In the genomic region with DNA sequence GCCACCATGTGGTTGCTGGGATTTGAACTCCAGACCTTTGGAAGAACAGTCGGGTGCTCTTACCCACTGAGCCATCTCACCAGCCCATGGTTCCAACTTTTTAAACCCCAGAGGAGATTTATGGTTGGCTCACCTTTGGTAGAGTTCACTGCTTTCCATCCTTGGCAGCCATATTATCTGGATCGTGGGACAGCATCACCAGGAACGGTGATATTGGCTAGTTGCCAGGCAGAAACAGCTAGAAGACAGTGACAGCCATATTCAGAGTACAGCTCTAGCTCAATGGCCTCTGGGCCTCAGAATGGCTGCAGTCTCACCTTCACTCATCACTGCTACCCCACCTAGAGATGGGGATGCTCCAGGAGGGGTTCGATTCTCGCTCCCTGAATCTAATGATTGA, we compare ENCODE assay signal across 26 mouse cellular contexts.
"Had no signal": no experiment of that assay in that cellular context is flagged by ENCODE, and none has a peak within 500 bp of the region (broad histone marks: within the 10 kb centered on the region; RNA-seq: fewer than 3 reads in every experiment).

No protein-coding gene starts in this region.

- H3K9ac ChIP-seq: heart, embryonic 13.5 days; heart, embryonic 15.5 days; hindbrain, embryonic 12.5 days; hindbrain, embryonic 14.5 days; intestine, embryonic 15.5 days; limb, embryonic 13.5 days; limb, embryonic 15.5 days; liver, embryonic 12.5 days had no signal

- ATAC-seq: hindbrain, embryonic 16.5 days; intestine, embryonic 15.5 days; intestine, postnatal 0 days had no signal

- H3K27ac ChIP-seq: gastrocnemius, adult 2 months; heart, adult 2 months; heart, embryonic 13.5 days; heart, embryonic 15.5 days; hindbrain, embryonic 10.5 days; hindbrain, embryonic 12.5 days; hindbrain, embryonic 14.5 days; intestine, embryonic 15.5 days; limb, embryonic 13.5 days; limb, embryonic 15.5 days; liver, embryonic 12.5 days had no signal

- H3K4me1 ChIP-seq: hindbrain, embryonic 12.5 days; intestine, embryonic 15.5 days; limb, embryonic 15.5 days had no signal

- H3K27me3 ChIP-seq: heart, embryonic 13.5 days; heart, embryonic 15.5 days; hindbrain, embryonic 12.5 days; intestine, embryonic 15.5 days; limb, embryonic 13.5 days; limb, embryonic 15.5 days; liver, embryonic 12.5 days had no signal

- H3K4me3 ChIP-seq: gastrocnemius, adult 2 months; heart, adult 2 months; heart, embryonic 13.5 days; heart, embryonic 15.5 days; hindbrain, embryonic 10.5 days; hindbrain, embryonic 12.5 days; intestine, embryonic 15.5 days; limb, embryonic 13.5 days; limb, embryonic 15.5 days; liver, embryonic 12.5 days had no signal

- DNase-seq: gastrocnemius, adult 2 months; gastrocnemius, postnatal 10 days; gastrocnemius, postnatal 25 days; heart, adult 2 months; heart, postnatal 14 days; heart, postnatal 4 days; kidney, adult 18-20 months; kidney, adult 8-10 months; kidney, postnatal 10 days; kidney, postnatal 25 days; kidney, postnatal 4 days; layer of hippocampus, adult 9-11 months; layer of hippocampus, postnatal 36 days; left cerebral cortex, postnatal 4 days had no signal

- H3K9me3 ChIP-seq: heart, embryonic 13.5 days; heart, embryonic 15.5 days; hindbrain, embryonic 10.5 days; hindbrain, embryonic 12.5 days; intestine, embryonic 15.5 days; limb, embryonic 13.5 days; limb, embryonic 15.5 days; liver, embryonic 12.5 days had no signal

- H3K36me3 ChIP-seq: heart, embryonic 13.5 days; heart, embryonic 15.5 days; hindbrain, embryonic 10.5 days; hindbrain, embryonic 12.5 days; intestine, embryonic 15.5 days; limb, embryonic 13.5 days; limb, embryonic 15.5 days; liver, embryonic 12.5 days had no signal

- H3K4me2 ChIP-seq: heart, embryonic 11.5 days; heart, embryonic 13.5 days; heart, embryonic 15.5 days; hindbrain, embryonic 12.5 days; hindbrain, embryonic 14.5 days; intestine, embryonic 15.5 days; limb, embryonic 13.5 days; limb, embryonic 15.5 days had no signal
